Mouse (Mus musculus) liver, embryonic 12.5 days (tissue): Measurements from ENCODE around the gene Osbpl9. TPM values are rescaled to one million over a fixed set of nuclear protein-coding genes. Genes with fewer than 3 reads are reported as not detected.

Experiments
- ATAC-seq: fragments of 200-750 bp; cut with Nextera tagmentation; 2 replicates; pipeline ENCODE4 v1.8.0; 2017; ENCODE audit warnings: moderate number of reproducible peaks, mild to moderate bottlenecking, moderate library complexity
- H3K27ac ChIP-seq: fragments of 300-500 bp; sonication (generic); 2 replicates; pipeline ENCODE4 v1.5.1; 2016; ENCODE audit warnings: mild to moderate bottlenecking
- H3K27me3 ChIP-seq: fragments of 300-500 bp; sonication (generic); replicated peaks from 2 replicates; pipeline ENCODE4 v1.6.1; 2016; ENCODE audit warnings: mild to moderate bottlenecking, moderate library complexity
- H3K36me3 ChIP-seq: fragments of 300-500 bp; sonication (generic); 2 replicates; pipeline ENCODE4 v1.6.1; 2016; ENCODE audit warnings: mild to moderate bottlenecking, moderate library complexity
- H3K4me1 ChIP-seq: fragments of 300-500 bp; sonication (generic); 2 replicates; pipeline ENCODE4 v1.6.1; 2016
- H3K4me2 ChIP-seq: fragments of 300-500 bp; sonication (generic); 2 replicates; pipeline ENCODE4 v1.6.1; 2016; ENCODE audit warnings: mild to moderate bottlenecking, moderate library complexity
- H3K4me3 ChIP-seq: fragments of 300-500 bp; sonication (generic); 2 replicates; pipeline ENCODE4 v1.5.1; 2016; ENCODE audit warnings: mild to moderate bottlenecking, moderate library complexity
- H3K9ac ChIP-seq: fragments of 300-500 bp; sonication (generic); 2 replicates; pipeline ENCODE4 v1.6.1; 2016; ENCODE audit warnings: mild to moderate bottlenecking, moderate library complexity
- H3K9me3 ChIP-seq: fragments of 300-500 bp; sonication (generic); replicated peaks from 2 replicates; pipeline ENCODE4 v1.6.1; 2016; ENCODE audit warnings: mild to moderate bottlenecking, moderate library complexity
- WGBS: fragments of 180-500 bp; shearing (Covaris S2); methylation state at CpG from one replicate; pipeline ENCODE4 v1.1.7; 2016; ENCODE audit not compliant: insufficient replicate concordance; 5-methylcytosine and 5-hydroxymethylcytosine counted together
- polyA plus RNA-seq: library from polyadenylated mRNA; unstranded; fragments of >200 nt; fragmentation: Nextera tagmentation; extraction: Ambion mirVana; gene quantifications from 2 replicates; pipeline ENCODE4 v1.2.1, GENCODE M21; 2016

The Osbpl9 gene
- polyA plus RNA-seq, 1 experiment from 2014 or later: 33.3 TPM

- Histone ChIP-seq H3K36me3 (peaks cover 3% of the 10 kb centered on the region; the same call in 1 of the 2 replicates), H3K4me2 (no peak overlapping the region), H3K4me1 (peaks cover 7% of the 10 kb centered on the region), H3K27ac (no peak overlapping the region), H3K4me3 (no peak overlapping the region), H3K9ac (no peak overlapping the region), H3K27me3 (no peaks in the 10 kb centered on the region), H3K9me3 (no peaks in the 10 kb centered on the region)
- WGBS: 72% methylated on average over 7 of the region's 7 CpGs
- ATAC-seq: no peak
Observed at GRCm38 (mm10) chr4:109195900-109196629, 6.0 kb downstream of the Osbpl9 start.

DNA sequence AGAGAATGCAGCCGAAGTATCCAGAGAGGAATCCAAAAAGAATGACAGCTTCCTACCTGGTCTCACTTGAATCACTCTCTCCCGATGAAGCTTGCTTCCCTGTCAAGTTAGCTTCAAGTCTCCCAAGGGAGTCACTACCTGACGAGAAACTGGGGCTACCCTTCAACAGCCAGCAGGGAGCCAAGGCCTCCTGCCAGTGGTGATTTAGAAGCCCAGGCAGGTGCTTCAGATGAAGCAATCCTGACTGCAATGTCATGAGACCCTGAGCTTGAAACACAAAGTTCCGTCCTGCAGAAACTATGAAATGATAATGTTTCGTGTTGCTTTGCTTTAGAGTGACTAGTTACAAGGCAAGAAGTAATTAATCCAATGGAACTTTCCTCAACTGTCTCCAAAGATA lies 8.2 kb downstream of the Osbpl9 start:
- WGBS: 74% methylated on average over 5 of the region's 5 CpGs

DNA sequence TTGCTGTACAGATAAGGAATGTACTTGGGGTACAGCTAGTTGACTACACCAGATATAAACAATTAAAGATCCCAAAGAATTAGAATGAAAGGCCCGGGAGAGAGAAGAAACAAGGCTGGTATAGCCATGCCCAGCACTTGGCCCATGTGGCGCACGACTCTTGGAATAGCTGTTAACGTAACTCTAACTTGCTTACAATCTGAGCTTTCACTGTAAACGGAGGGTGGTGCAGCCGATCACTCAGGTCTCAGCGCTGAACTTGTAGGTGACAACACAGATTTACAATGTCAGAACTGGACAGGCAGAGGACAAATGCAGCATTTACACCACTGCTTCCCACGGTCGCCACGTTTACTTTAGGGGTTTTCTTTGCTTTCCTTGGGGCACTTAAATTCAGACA lies 10.5 kb downstream of the Osbpl9 start:
- Histone ChIP-seq H3K4me2 (no peak overlapping the region), H3K4me3 (no peak overlapping the region), H3K4me1 (no peaks in the 10 kb centered on the region), H3K36me3 (no peaks in the 10 kb centered on the region), H3K9me3 (no peaks in the 10 kb centered on the region), H3K9ac (no peak overlapping the region), H3K27ac (no peak overlapping the region), H3K27me3 (no peaks in the 10 kb centered on the region)
- 75% methylated on average over 10 of the region's 10 CpGs for WGBS
- no peak for ATAC-seq

More for the DNA sequence above, 8.2 kb downstream of the Osbpl9 start:
- Histone ChIP-seq H3K27ac (no peak overlapping the region), H3K36me3 (no peaks in the 10 kb centered on the region), H3K4me1 (no peaks in the 10 kb centered on the region), H3K9ac (no peak overlapping the region), H3K4me3 (no peak overlapping the region), H3K4me2 (no peak overlapping the region), H3K27me3 (no peaks in the 10 kb centered on the region), H3K9me3 (no peaks in the 10 kb centered on the region)
- no peak for ATAC-seq

- Histone ChIP-seq H3K27ac (no peak overlapping the region), H3K27me3 (no peaks in the 10 kb centered on the region), H3K4me2 (no peak overlapping the region), H3K4me3 (no peak overlapping the region), H3K9ac (no peak overlapping the region), H3K9me3 (no peaks in the 10 kb centered on the region), H3K36me3 (no peaks in the 10 kb centered on the region), H3K4me1 (no peaks in the 10 kb centered on the region)
- no peak for ATAC-seq
- WGBS: 74% methylated on average over 8 of the region's 8 CpGs
Observed at GRCm38 (mm10) chr4:109185616-109186405, 16.3 kb downstream of the Osbpl9 start.

GRCm38 (mm10) chr4:109175677-109176076 lies 26.4 kb downstream of the Osbpl9 start:
- H3K4me2 ChIP-seq: no peak overlapping the region
- H3K27me3 ChIP-seq: no peaks in the 10 kb centered on the region
- no peak overlapping the region for H3K27ac ChIP-seq
- ATAC-seq: no peak
- no peaks in the 10 kb centered on the region for H3K9me3 ChIP-seq
- H3K4me1 ChIP-seq: no peaks in the 10 kb centered on the region
- no peak overlapping the region for H3K4me3 ChIP-seq
- H3K36me3 ChIP-seq: no peaks in the 10 kb centered on the region
- no peak overlapping the region for H3K9ac ChIP-seq

GRCm38 (mm10) chr4:109173775-109174440 lies 28.2 kb downstream of the Osbpl9 start:
- 68% methylated on average over 7 of the region's 7 CpGs for WGBS
- ATAC-seq: no peak
- no peak overlapping the region for H3K9ac ChIP-seq

GRCm38 (mm10) chr4:109173369-109173768 lies 28.7 kb downstream of the Osbpl9 start:
- H3K4me1 ChIP-seq: no peaks in the 10 kb centered on the region
- H3K9ac ChIP-seq: no peak overlapping the region
- no peak for ATAC-seq
- H3K4me3 ChIP-seq: no peak overlapping the region
- no peak overlapping the region for H3K4me2 ChIP-seq
- H3K27me3 ChIP-seq: no peaks in the 10 kb centered on the region
- H3K27ac ChIP-seq: no peak overlapping the region
- no peaks in the 10 kb centered on the region for H3K36me3 ChIP-seq
- H3K9me3 ChIP-seq: no peaks in the 10 kb centered on the region
- WGBS: 79% methylated on average over 4 of the region's 4 CpGs

More at GRCm38 (mm10) chr4:109173775-109174440, 28.2 kb downstream of the Osbpl9 start:
- no peaks in the 10 kb centered on the region for H3K27me3 ChIP-seq
- H3K36me3 ChIP-seq: no peaks in the 10 kb centered on the region
- no peaks in the 10 kb centered on the region for H3K4me1 ChIP-seq
- H3K9me3 ChIP-seq: no peaks in the 10 kb centered on the region
- no peak overlapping the region for H3K4me3 ChIP-seq
- H3K4me2 ChIP-seq: no peak overlapping the region
- H3K27ac ChIP-seq: no peak overlapping the region

- Histone ChIP-seq H3K4me1 (no peaks in the 10 kb centered on the region), H3K9ac (no peak overlapping the region), H3K4me3 (no peak overlapping the region), H3K4me2 (no peak overlapping the region), H3K9me3 (no peaks in the 10 kb centered on the region), H3K27ac (no peak overlapping the region), H3K36me3 (no peaks in the 10 kb centered on the region), H3K27me3 (no peaks in the 10 kb centered on the region)
- ATAC-seq: no peak
- 25% methylated on average over 12 of the region's 12 CpGs for WGBS
Observed at GRCm38 (mm10) chr4:109165521-109166173, 36.4 kb downstream of the Osbpl9 start.

GRCm38 (mm10) chr4:109156481-109157261 lies 45.4 kb downstream of the Osbpl9 start:
- Histone ChIP-seq H3K36me3 (no peaks in the 10 kb centered on the region), H3K27ac (no peak overlapping the region), H3K27me3 (no peaks in the 10 kb centered on the region), H3K4me2 (0 out of 2 replicates have a peak overlapping the region, but pooled peaks have one; percentile 7), H3K9ac (no peak overlapping the region), H3K9me3 (no peaks in the 10 kb centered on the region), H3K4me1 (no peaks in the 10 kb centered on the region), H3K4me3 (no peak overlapping the region)
- no peak for ATAC-seq
- WGBS: 49% methylated on average over 24 of the region's 24 CpGs

GRCm38 (mm10) chr4:109156073-109156472 lies 46.0 kb downstream of the Osbpl9 start:
- H3K4me3 ChIP-seq: no peak overlapping the region
- no peak overlapping the region for H3K4me2 ChIP-seq
- no peaks in the 10 kb centered on the region for H3K27me3 ChIP-seq
- H3K9ac ChIP-seq: no peak overlapping the region
- H3K36me3 ChIP-seq: no peaks in the 10 kb centered on the region
- ATAC-seq: no peak
- WGBS: 72% methylated on average over 6 of the region's 6 CpGs
- no peaks in the 10 kb centered on the region for H3K9me3 ChIP-seq
- H3K4me1 ChIP-seq: no peaks in the 10 kb centered on the region
- H3K27ac ChIP-seq: no peak overlapping the region

DNA sequence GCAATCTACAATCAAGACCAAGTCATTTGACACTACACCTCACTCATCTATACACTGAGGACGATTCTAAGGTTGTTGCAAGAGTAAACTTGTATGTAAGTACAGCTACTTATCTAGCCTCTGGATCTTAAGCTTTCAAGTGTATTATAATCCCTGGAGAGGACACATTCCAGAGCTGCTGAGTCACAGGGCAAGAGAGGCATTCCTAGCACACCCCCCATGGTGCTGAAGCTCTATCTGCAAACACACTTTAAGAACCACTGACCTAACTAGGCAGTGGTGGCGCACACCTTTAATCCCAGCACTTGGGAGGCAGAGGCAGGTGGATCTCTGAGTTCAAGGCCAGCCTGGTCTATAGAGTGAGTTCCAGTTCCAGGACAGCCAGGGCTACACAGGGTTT lies 51.9 kb downstream of the Osbpl9 start:
- Histone ChIP-seq H3K36me3 (no peaks in the 10 kb centered on the region), H3K9ac (no peak overlapping the region), H3K4me2 (no peak overlapping the region), H3K27me3 (no peaks in the 10 kb centered on the region), H3K9me3 (no peaks in the 10 kb centered on the region), H3K27ac (no peak overlapping the region), H3K4me1 (peaks cover 8% of the 10 kb centered on the region), H3K4me3 (no peak overlapping the region)
- no peak for ATAC-seq
- 63% methylated on average over 2 of the region's 2 CpGs for WGBS
